Mouse (Mus musculus): ENCODE results near the gene Gm10273. TPM values are rescaled to one million over a fixed set of nuclear protein-coding genes. Genes with fewer than 3 reads are reported as not detected.

The Gm10273 gene
- polyA plus RNA-seq, 1 experiment from 2014 or later: 5.6 TPM

DNA sequence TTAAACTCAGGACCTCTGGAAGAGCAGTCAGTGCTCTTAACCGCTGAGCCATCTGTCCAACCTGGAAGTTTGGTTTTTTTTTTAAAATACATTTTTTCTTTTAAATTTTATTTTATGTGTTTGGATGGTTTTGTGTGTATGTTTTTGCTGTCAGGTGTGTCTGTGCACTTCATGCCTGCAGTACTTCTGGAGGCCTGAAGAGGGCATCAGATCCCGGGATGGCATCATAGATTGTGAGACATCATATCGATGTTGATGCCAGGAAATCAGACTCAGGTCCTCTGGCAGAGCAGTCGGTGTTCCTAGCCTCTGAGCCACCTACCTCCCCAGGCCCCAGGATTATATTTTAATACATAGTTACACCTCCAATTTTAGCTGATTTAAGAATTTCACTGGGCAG lies 18.3 kb downstream of the Gm10273 start:
- Histone ChIP-seq H3K27ac (ENCODE audit: low read length) (no peak overlapping the region), H3K4me1 (ENCODE audit: control insufficient read depth, low read depth, low read length) (no peaks in the 10 kb centered on the region), H3K9me3 (replicated peaks; ENCODE audit: control insufficient read depth, low read length) (no peaks in the 10 kb centered on the region), H3K36me3 (ENCODE audit: control insufficient read depth, insufficient read depth) (no peaks in the 10 kb centered on the region), H3K4me2 (ENCODE audit: low read depth, low read length) (no peak overlapping the region), H3K4me3 (ENCODE audit: low read depth, low read length) (no peak overlapping the region), H3K9ac (ENCODE audit: low read depth, low read length) (no peak overlapping the region), H3K27me3 (ENCODE audit: control insufficient read depth, insufficient read depth, low read depth, low read length) (no peaks in the 10 kb centered on the region)
- ATAC-seq (ENCODE audit: low read depth): no peak
- 63% methylated on average over 4 of the region's 4 CpGs for WGBS (ENCODE audit: insufficient replicate concordance)

DNA sequence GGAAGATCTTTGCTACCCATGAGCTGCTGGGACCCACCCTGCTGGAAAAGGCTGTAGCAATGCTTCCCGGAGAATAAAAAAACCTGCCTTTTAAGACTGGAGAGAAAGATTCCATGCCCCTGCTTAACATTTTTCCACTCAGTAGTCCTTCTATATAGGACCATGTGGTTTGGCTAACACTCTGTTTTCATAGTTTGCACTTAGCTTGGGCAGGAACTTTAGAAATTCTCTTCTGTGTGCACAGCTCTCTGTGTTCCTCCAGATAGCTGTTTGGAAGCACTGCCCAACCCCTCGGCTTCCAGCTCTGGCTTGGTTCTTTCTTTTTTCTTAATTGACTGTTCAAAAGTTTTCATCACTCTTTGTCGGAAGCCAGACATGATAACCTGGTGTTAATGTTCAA lies 21.2 kb downstream of the Gm10273 start:
- Histone ChIP-seq H3K27ac (ENCODE audit: low read length) (no peak overlapping the region), H3K4me1 (ENCODE audit: control insufficient read depth, low read depth, low read length) (no peaks in the 10 kb centered on the region), H3K36me3 (ENCODE audit: control insufficient read depth, insufficient read depth) (no peaks in the 10 kb centered on the region), H3K9me3 (replicated peaks; ENCODE audit: control insufficient read depth, low read length) (no peaks in the 10 kb centered on the region), H3K4me3 (ENCODE audit: low read depth, low read length) (no peak overlapping the region), H3K27me3 (ENCODE audit: control insufficient read depth, insufficient read depth, low read depth, low read length) (no peaks in the 10 kb centered on the region), H3K4me2 (ENCODE audit: low read depth, low read length) (no peak overlapping the region), H3K9ac (ENCODE audit: low read depth, low read length) (no peak overlapping the region)
- WGBS (ENCODE audit: insufficient replicate concordance): 63% methylated on average over 3 of the region's 3 CpGs
- no peak for ATAC-seq (ENCODE audit: low read depth)

- no peaks in the 10 kb centered on the region for H3K36me3 ChIP-seq (ENCODE audit: control insufficient read depth, insufficient read depth)
- H3K9me3 ChIP-seq (replicated peaks; ENCODE audit: control insufficient read depth, low read length): no peaks in the 10 kb centered on the region
- ATAC-seq (ENCODE audit: low read depth): no peak
- H3K4me2 ChIP-seq (ENCODE audit: low read depth, low read length): no peak overlapping the region
- no peak overlapping the region for H3K27ac ChIP-seq (ENCODE audit: low read length)
- no peaks in the 10 kb centered on the region for H3K27me3 ChIP-seq (ENCODE audit: control insufficient read depth, insufficient read depth, low read depth, low read length)
- no peaks in the 10 kb centered on the region for H3K4me1 ChIP-seq (ENCODE audit: control insufficient read depth, low read depth, low read length)
- 54% methylated on average over 4 of the region's 4 CpGs for WGBS (ENCODE audit: insufficient replicate concordance)
- no peak overlapping the region for H3K4me3 ChIP-seq (ENCODE audit: low read depth, low read length)
- H3K9ac ChIP-seq (ENCODE audit: low read depth, low read length): no peak overlapping the region
Measured at GRCm38 (mm10) chr10:59419516-59419915, 24.1 kb downstream of the Gm10273 start.

DNA sequence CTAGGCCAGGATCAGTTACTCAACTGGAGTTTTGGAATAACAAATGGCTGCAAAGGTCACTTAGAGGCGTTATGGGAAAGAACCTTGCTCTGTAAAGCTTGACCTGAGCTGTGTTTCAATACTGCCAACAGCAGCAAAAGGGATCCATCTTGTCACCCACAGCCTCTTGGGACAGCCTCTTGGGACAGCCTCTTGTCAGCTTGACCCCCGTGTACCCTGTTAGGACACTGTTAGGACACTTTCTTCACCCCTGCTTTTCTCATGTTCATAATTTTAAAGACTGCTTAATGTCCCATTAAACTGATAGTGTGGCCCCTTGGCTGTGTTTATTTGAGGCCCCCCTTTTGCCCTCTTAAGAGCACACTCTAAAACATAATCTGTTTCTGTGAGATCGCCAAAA lies 29.0 kb downstream of the Gm10273 start:
- Histone ChIP-seq H3K27me3 (ENCODE audit: control insufficient read depth, insufficient read depth, low read depth, low read length) (no peaks in the 10 kb centered on the region), H3K9me3 (replicated peaks; ENCODE audit: control insufficient read depth, low read length) (no peaks in the 10 kb centered on the region), H3K9ac (ENCODE audit: low read depth, low read length) (no peak overlapping the region), H3K4me2 (ENCODE audit: low read depth, low read length) (no peak overlapping the region), H3K4me3 (ENCODE audit: low read depth, low read length) (no peak overlapping the region), H3K27ac (ENCODE audit: low read length) (no peak overlapping the region), H3K4me1 (ENCODE audit: control insufficient read depth, low read depth, low read length) (no peaks in the 10 kb centered on the region), H3K36me3 (ENCODE audit: control insufficient read depth, insufficient read depth) (no peaks in the 10 kb centered on the region)
- no peak for ATAC-seq (ENCODE audit: low read depth)
- WGBS (ENCODE audit: insufficient replicate concordance): 59% methylated on average over 3 of the region's 3 CpGs

GRCm38 (mm10) chr10:59425369-59425768 lies 29.9 kb downstream of the Gm10273 start:
- Histone ChIP-seq H3K27ac (ENCODE audit: low read length) (no peak overlapping the region), H3K4me2 (ENCODE audit: low read depth, low read length) (no peak overlapping the region), H3K36me3 (ENCODE audit: control insufficient read depth, insufficient read depth) (no peaks in the 10 kb centered on the region), H3K4me3 (ENCODE audit: low read depth, low read length) (no peak overlapping the region), H3K4me1 (ENCODE audit: control insufficient read depth, low read depth, low read length) (no peaks in the 10 kb centered on the region), H3K9me3 (replicated peaks; ENCODE audit: control insufficient read depth, low read length) (no peaks in the 10 kb centered on the region), H3K27me3 (ENCODE audit: control insufficient read depth, insufficient read depth, low read depth, low read length) (no peaks in the 10 kb centered on the region), H3K9ac (ENCODE audit: low read depth, low read length) (no peak overlapping the region)
- ATAC-seq (ENCODE audit: low read depth): no peak
- 71% methylated on average over 7 of the region's 7 CpGs for WGBS (ENCODE audit: insufficient replicate concordance)

DNA sequence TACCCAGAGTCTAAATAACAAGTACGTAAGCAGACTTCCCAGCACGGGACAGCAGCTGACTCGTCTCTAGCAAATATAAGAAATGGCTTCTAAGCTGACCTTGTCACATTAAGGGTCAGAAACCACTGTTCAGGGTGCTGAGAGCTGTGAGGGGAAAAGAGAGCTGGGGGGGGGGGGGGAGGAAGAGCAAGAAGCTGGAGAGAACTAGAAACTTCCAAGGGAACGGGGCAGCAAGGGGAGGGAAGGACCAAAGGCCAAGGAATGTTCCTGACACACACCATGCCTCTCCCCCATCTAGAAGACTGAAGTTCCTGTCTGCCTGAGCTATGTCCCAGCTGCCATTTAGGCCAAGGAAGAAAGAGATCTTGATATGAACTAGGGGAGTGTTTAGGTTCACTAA lies 30.9 kb downstream of the Gm10273 start:
- ATAC-seq (ENCODE audit: low read depth): no peak
- H3K36me3 ChIP-seq (ENCODE audit: control insufficient read depth, insufficient read depth): no peaks in the 10 kb centered on the region
- H3K9me3 ChIP-seq (replicated peaks; ENCODE audit: control insufficient read depth, low read length): no peaks in the 10 kb centered on the region
- no peaks in the 10 kb centered on the region for H3K4me1 ChIP-seq (ENCODE audit: control insufficient read depth, low read depth, low read length)
- H3K9ac ChIP-seq (ENCODE audit: low read depth, low read length): no peak overlapping the region
- H3K27me3 ChIP-seq (ENCODE audit: control insufficient read depth, insufficient read depth, low read depth, low read length): no peaks in the 10 kb centered on the region
- WGBS (ENCODE audit: insufficient replicate concordance): 67% methylated on average over 4 of the region's 4 CpGs
- H3K4me3 ChIP-seq (ENCODE audit: low read depth, low read length): no peak overlapping the region
- H3K27ac ChIP-seq (ENCODE audit: low read length): no peak overlapping the region
- no peak overlapping the region for H3K4me2 ChIP-seq (ENCODE audit: low read depth, low read length)

DNA sequence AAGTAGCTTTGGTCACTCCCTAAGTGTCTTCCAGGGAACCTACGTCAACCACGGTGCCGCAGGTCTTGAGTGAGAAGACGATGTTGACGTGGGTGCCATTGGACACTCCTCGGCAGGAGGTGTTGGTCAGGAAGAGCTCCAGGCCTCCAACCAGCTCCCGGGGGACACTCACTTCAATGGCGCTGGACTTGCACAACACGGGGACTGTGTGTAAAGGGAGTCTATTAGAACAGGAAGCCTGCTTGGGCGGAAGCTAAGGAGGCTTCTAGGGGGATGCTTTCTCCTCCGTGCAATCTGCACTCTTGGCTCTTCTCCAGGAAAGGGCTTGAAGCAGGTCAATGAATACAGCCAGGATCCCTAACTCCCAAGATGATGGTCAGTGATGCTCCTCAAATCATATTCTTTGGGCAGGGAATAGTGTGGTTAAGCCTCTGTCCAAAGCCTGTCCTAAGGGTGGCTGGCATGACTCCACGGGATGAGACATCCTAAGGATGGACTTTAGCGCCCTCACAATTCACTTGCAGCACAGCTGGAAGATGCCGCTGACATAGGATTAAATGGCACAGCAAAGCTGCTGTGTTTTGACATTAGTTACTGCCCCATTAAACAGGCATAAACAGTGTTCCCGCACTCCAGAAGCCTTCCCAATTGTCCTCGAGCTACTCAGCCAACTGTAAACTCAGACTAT lies 34.2 kb downstream of the Gm10273 start:
- Histone ChIP-seq H3K9me3 (replicated peaks; ENCODE audit: control insufficient read depth, low read length) (no peaks in the 10 kb centered on the region), H3K9ac (ENCODE audit: low read depth, low read length) (no peak overlapping the region), H3K4me1 (ENCODE audit: control insufficient read depth, low read depth, low read length) (no peaks in the 10 kb centered on the region), H3K27me3 (ENCODE audit: control insufficient read depth, insufficient read depth, low read depth, low read length) (no peaks in the 10 kb centered on the region), H3K27ac (ENCODE audit: low read length) (no peak overlapping the region), H3K4me3 (ENCODE audit: low read depth, low read length) (no peak overlapping the region), H3K4me2 (ENCODE audit: low read depth, low read length) (no peak overlapping the region), H3K36me3 (ENCODE audit: control insufficient read depth, insufficient read depth) (no peaks in the 10 kb centered on the region)
- no peak for ATAC-seq (ENCODE audit: low read depth)
- WGBS (ENCODE audit: insufficient replicate concordance): 58% methylated on average over 16 of the region's 16 CpGs

DNA sequence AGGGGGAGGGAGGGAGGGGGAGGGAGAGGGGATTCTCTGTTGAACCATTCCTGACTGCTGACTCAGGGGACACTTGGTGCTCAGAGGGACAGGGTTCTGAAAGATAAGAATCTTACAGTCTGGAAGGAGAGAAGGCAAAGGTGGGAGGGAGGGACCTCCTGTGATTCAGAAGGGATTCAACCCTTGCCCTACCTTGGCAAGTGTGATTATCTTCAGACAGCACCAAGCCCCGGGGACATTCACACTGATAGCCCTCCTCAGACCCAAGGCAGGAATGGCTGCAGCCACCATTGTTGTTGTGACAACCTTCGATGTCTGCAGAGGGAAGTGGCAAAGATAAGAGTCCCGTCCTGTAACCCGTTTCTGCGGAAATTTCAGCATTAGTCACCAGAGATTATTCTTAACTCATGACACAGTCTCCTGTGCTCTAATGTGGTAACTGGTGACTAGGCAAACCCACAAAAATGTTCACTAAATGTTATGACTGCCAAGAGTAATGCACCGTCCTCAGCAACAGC lies 35.3 kb downstream of the Gm10273 start:
- Histone ChIP-seq H3K36me3 (ENCODE audit: control insufficient read depth, insufficient read depth) (no peaks in the 10 kb centered on the region), H3K4me2 (ENCODE audit: low read depth, low read length) (no peak overlapping the region), H3K27me3 (ENCODE audit: control insufficient read depth, insufficient read depth, low read depth, low read length) (no peaks in the 10 kb centered on the region), H3K4me1 (ENCODE audit: control insufficient read depth, low read depth, low read length) (no peaks in the 10 kb centered on the region), H3K9me3 (replicated peaks; ENCODE audit: control insufficient read depth, low read length) (no peaks in the 10 kb centered on the region), H3K27ac (ENCODE audit: low read length) (no peak overlapping the region), H3K4me3 (ENCODE audit: low read depth, low read length) (no peak overlapping the region), H3K9ac (ENCODE audit: low read depth, low read length) (no peak overlapping the region)
- peak; percentile 50; the same call in 1 of the 2 replicates for ATAC-seq (ENCODE audit: low read depth)
- WGBS (ENCODE audit: insufficient replicate concordance): 6% methylated on average over 6 of the region's 6 CpGs

GRCm38 (mm10) chr10:59435746-59436145 lies 40.3 kb downstream of the Gm10273 start:
- no peaks in the 10 kb centered on the region for H3K36me3 ChIP-seq (ENCODE audit: control insufficient read depth, insufficient read depth)
- no peak overlapping the region for H3K27ac ChIP-seq (ENCODE audit: low read length)
- WGBS (ENCODE audit: insufficient replicate concordance): 81% methylated on average over 18 of the region's 18 CpGs
- no peak overlapping the region for H3K9ac ChIP-seq (ENCODE audit: low read depth, low read length)
- ATAC-seq (ENCODE audit: low read depth): no peak
- no peaks in the 10 kb centered on the region for H3K27me3 ChIP-seq (ENCODE audit: control insufficient read depth, insufficient read depth, low read depth, low read length)
- H3K4me2 ChIP-seq (ENCODE audit: low read depth, low read length): no peak overlapping the region
- no peaks in the 10 kb centered on the region for H3K9me3 ChIP-seq (replicated peaks; ENCODE audit: control insufficient read depth, low read length)
- no peak overlapping the region for H3K4me3 ChIP-seq (ENCODE audit: low read depth, low read length)
- H3K4me1 ChIP-seq (ENCODE audit: control insufficient read depth, low read depth, low read length): no peaks in the 10 kb centered on the region

All from liver, embryonic 16.5 days (tissue).